Mouse (Mus musculus) forebrain, postnatal 0 days (tissue): ENCODE measurements around the gene Krtap2-4. TPM values are rescaled to one million over a fixed set of nuclear protein-coding genes. Genes with fewer than 3 reads are reported as not detected.
"Not testable (repeated sequence)": the region's sequence is repeated elsewhere in the genome, so short reads cannot be mapped to it uniquely, and the experiment has no call there.

Experiments
- ATAC-seq: fragments of 200-750 bp; cut with Nextera tagmentation; 2 replicates; pipeline ENCODE4 v1.8.0; 2017; ENCODE audit warnings: mild to moderate bottlenecking, moderate library complexity
- DNase-seq: peaks from one replicate; pipeline ENCODE4 v3.0.0-alpha.2; 2015
- H3K27ac ChIP-seq: fragments of 300-500 bp; sonication (generic); 2 replicates; pipeline ENCODE4 v1.5.1; 2014; ENCODE audit warnings: low read depth, mild to moderate bottlenecking, antibody characterized with exemption, low read length, moderate library complexity, mixed read lengths
- H3K27me3 ChIP-seq: fragments of 300-500 bp; sonication (generic); 2 replicates; pipeline ENCODE4 v1.6.1; 2014; ENCODE audit warnings: mild to moderate bottlenecking, low read length, mixed read lengths; ENCODE audit not compliant: insufficient read depth
- H3K36me3 ChIP-seq: fragments of 300-500 bp; sonication (generic); 2 replicates; pipeline ENCODE4 v1.6.1; 2014; ENCODE audit warnings: mild to moderate bottlenecking, moderate library complexity; ENCODE audit not compliant: insufficient read depth
- H3K4me1 ChIP-seq: fragments of 300-500 bp; sonication (generic); 2 replicates; pipeline ENCODE4 v1.6.1; 2014; ENCODE audit warnings: antibody characterized with exemption; ENCODE audit not compliant: insufficient read depth
- H3K4me2 ChIP-seq: fragments of 300-500 bp; sonication (generic); 2 replicates; pipeline ENCODE4 v1.6.1; 2014; ENCODE audit warnings: low read depth, mild to moderate bottlenecking, moderate library complexity
- H3K4me3 ChIP-seq: fragments of 300-500 bp; sonication (generic); 2 replicates; pipeline ENCODE4 v1.5.1; 2014; ENCODE audit warnings: low read depth, low read length, mixed read lengths
- H3K9ac ChIP-seq: fragments of 300-500 bp; sonication (generic); 2 replicates; pipeline ENCODE4 v1.6.1; 2014; ENCODE audit warnings: mild to moderate bottlenecking
- H3K9me3 ChIP-seq: fragments of 300-500 bp; sonication (generic); 2 replicates; pipeline ENCODE4 v1.6.1; 2016; ENCODE audit warnings: low read length
- CTCF ChIP-seq: sonication (generic); IDR thresholded peaks from 2 replicates; pipeline ENCODE4 v1.5.1; 2016; ENCODE audit warnings: antibody characterized with exemption, control low read depth, low read depth
- WGBS: fragments of 180-500 bp; shearing (Covaris S2); extraction: QIAGEN DNeasy Blood & Tissue Kit; methylation state at CpG from one replicate; pipeline ENCODE4 v1.1.7; 2014; 5-methylcytosine and 5-hydroxymethylcytosine counted together
- polyA plus RNA-seq: library from polyadenylated mRNA; unstranded; fragments of >200 nt; fragmentation: Nextera tagmentation; extraction: Ambion mirVana; gene quantifications from 2 replicates; pipeline ENCODE4 v1.2.1, GENCODE M21; 2015
- total RNA-seq: library from RNA; depleted of rRNA; stranded (reverse); fragments of >200 nt; gene quantifications from 2 replicates; pipeline ENCODE4 v1.2.3, GENCODE M21; 2014

The Krtap2-4 gene
- total and polyA plus RNA-seq, 2 experiments from 2014 or later: not detected

GRCm38 (mm10) chr11:99644351-99644750 is 29.7 kb upstream of the Krtap2-4 start:
- ATAC-seq: no peak

GRCm38 (mm10) chr11:99643635-99644139 is 29.0 kb upstream of the Krtap2-4 start, which contains the start of gene Krtap4-7:
Gene Krtap4-7 (minus strand): TSS chr11:99644089.
- not testable (repeated sequence) for H3K27me3 ChIP-seq, H3K9ac ChIP-seq, H3K4me2 ChIP-seq, H3K27ac ChIP-seq, H3K4me1 ChIP-seq, ATAC-seq, DNase-seq, H3K9me3 ChIP-seq, H3K4me3 ChIP-seq, H3K36me3 ChIP-seq
- 84% methylated on average over 9 of the region's 9 CpGs for WGBS

More at GRCm38 (mm10) chr11:99644351-99644750, 29.7 kb upstream of the Krtap2-4 start:
- Histone ChIP-seq H3K4me3 (no peak overlapping the region), H3K4me2 (no peak overlapping the region), H3K36me3 (no peaks in the 10 kb centered on the region), H3K27me3 (no peaks in the 10 kb centered on the region), H3K9ac (no peak overlapping the region), H3K27ac (no peak overlapping the region), H3K9me3 (no peaks in the 10 kb centered on the region), H3K4me1 (no peaks in the 10 kb centered on the region)
- 47% methylated on average over 3 of the region's 3 CpGs for WGBS
- TF ChIP-seq CTCF: no peak
- DNase-seq: peak; percentile 63

GRCm38 (mm10) chr11:99640926-99641325 is 26.3 kb upstream of the Krtap2-4 start:
- no peaks in the 10 kb centered on the region for H3K27me3 ChIP-seq
- no peaks in the 10 kb centered on the region for H3K36me3 ChIP-seq
- no peaks in the 10 kb centered on the region for H3K9me3 ChIP-seq
- H3K27ac ChIP-seq: no peak overlapping the region
- 42% methylated on average over 1 of the region's 1 CpGs for WGBS
- H3K4me1 ChIP-seq: no peaks in the 10 kb centered on the region
- no peak for ATAC-seq
- H3K4me3 ChIP-seq: no peak overlapping the region
- H3K4me2 ChIP-seq: no peak overlapping the region
- H3K9ac ChIP-seq: no peak overlapping the region
- no peak for TF ChIP-seq CTCF
- no peak for DNase-seq

- no peaks in the 10 kb centered on the region for H3K4me1 ChIP-seq
- DNase-seq (peak; percentile 43), ATAC-seq (no peak)
- H3K27ac ChIP-seq: no peak overlapping the region
- 62% methylated on average over 1 of the region's 1 CpGs for WGBS
- no peaks in the 10 kb centered on the region for H3K9me3 ChIP-seq
- H3K9ac ChIP-seq: no peak overlapping the region
- H3K4me3 ChIP-seq: no peak overlapping the region
- TF ChIP-seq CTCF: no peak
- no peak overlapping the region for H3K4me2 ChIP-seq
- no peaks in the 10 kb centered on the region for H3K36me3 ChIP-seq
- H3K27me3 ChIP-seq: no peaks in the 10 kb centered on the region
These were observed 22.4 kb upstream of the Krtap2-4 start for GRCm38 (mm10) chr11:99637086-99637485.

- DNase-seq: no peak
- Histone ChIP-seq H3K9me3 (no peaks in the 10 kb centered on the region), H3K27ac (no peak within 1 kb of the TSS), H3K4me3 (no peak within 1 kb of the TSS), H3K9ac (no peak within 1 kb of the TSS), H3K4me2 (no peak within 1 kb of the TSS), H3K27me3 (no peaks in the 10 kb centered on the region), H3K36me3 (no peaks in the 10 kb centered on the region), H3K4me1 (no peaks in the 10 kb centered on the region)
- no peak for TF ChIP-seq CTCF
- 36% methylated on average over 5 of the region's 8 CpGs for WGBS
- ATAC-seq: no peak
These were observed 20.0 kb upstream of the Krtap2-4 start, which contains the start of gene Krtap4-2 for GRCm38 (mm10) chr11:99634653-99635134. Gene Krtap4-2 (minus strand): TSS chr11:99635084.

GRCm38 (mm10) chr11:99633293-99633692 is 18.6 kb upstream of the Krtap2-4 start:
- no peak for ATAC-seq
- 61% methylated on average over 2 of the region's 2 CpGs for WGBS
- Histone ChIP-seq H3K9ac (no peak overlapping the region), H3K4me2 (no peak overlapping the region), H3K9me3 (no peaks in the 10 kb centered on the region), H3K27me3 (no peaks in the 10 kb centered on the region), H3K4me3 (no peak overlapping the region), H3K27ac (no peak overlapping the region), H3K4me1 (no peaks in the 10 kb centered on the region), H3K36me3 (no peaks in the 10 kb centered on the region)
- TF ChIP-seq CTCF: no peak
- no peak for DNase-seq

- DNase-seq: no peak
- TF ChIP-seq CTCF: no peak
- H3K4me1 ChIP-seq: no peaks in the 10 kb centered on the region
- no peaks in the 10 kb centered on the region for H3K36me3 ChIP-seq
- H3K9me3 ChIP-seq: no peaks in the 10 kb centered on the region
- H3K27me3 ChIP-seq: no peaks in the 10 kb centered on the region
- WGBS: 76% methylated on average over 3 of the region's 3 CpGs
- no peak for ATAC-seq
- H3K4me3 ChIP-seq: no peak overlapping the region
- no peak overlapping the region for H3K27ac ChIP-seq
- no peak overlapping the region for H3K4me2 ChIP-seq
- no peak overlapping the region for H3K9ac ChIP-seq
These were observed 16.2 kb upstream of the Krtap2-4 start for GRCm38 (mm10) chr11:99630890-99631289.
